Mouse (Mus musculus) ovary, postnatal 10 days (tissue): Measurements from ENCODE around the gene Trim15.

Experiments
- DNase-seq: peaks from one replicate; pipeline ENCODE4 v3.0.0; 2022; ENCODE audit warnings: low spot score

Gene Trim15

DNA sequence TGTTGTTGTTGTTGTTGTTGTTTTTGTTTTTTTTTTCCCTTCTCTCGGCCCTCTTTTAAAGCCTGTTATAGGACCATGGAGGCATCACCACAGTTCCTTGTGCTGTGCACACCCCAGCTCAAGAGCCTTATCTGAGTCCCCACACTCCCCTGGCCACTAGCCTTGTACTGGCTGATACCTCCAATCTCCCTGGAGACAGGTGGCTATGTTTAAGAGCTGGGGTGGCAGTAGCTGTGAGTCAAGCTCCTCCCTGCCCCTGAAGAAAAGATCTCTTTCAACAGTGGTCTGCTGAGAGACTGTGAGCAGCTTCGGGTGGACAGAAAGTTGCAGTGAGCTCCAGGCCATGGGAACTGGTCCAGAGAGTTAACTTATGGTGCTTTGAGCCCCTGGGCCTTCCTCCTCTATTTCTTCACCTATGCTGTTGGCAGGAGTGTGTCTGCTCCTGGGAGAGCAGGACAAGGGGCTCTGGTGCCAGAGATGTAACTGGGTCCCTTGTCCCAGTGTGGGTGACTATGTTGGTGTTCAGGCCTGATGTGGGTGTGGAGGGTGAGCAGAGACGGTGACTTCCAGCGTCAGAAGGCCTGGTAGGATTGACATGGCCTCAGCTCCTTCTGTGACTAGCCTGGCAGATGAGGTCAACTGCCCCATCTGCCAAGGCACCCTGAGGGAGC lies 2.4 kb upstream of the Trim15 start, which contains the start of gene Trim10:
Gene Trim10 (plus strand): TSS at position 291 of the 671 bp plus-strand sequence.
- DNase-seq = no peak

DNA sequence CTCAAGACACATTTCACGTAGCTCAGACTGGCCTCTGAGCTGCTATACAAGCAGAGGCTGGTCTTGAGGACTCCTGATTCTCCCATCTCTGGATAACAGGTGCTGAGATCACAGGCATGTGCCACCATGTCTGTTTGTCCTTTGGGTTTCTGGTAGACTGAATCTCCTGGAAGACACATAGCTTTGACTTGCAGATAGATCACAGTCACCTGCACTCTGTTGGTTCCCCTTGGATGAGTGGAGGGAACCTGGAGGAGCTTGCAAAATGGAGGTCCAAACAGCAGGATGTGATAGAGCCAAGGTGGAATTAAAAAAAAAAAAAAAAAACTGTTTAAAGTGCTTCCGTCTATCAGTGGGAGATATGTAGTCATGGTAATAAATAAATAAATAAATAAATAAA lies 1.8 kb upstream of the Trim15 start:
- DNase-seq = no peak

DNA sequence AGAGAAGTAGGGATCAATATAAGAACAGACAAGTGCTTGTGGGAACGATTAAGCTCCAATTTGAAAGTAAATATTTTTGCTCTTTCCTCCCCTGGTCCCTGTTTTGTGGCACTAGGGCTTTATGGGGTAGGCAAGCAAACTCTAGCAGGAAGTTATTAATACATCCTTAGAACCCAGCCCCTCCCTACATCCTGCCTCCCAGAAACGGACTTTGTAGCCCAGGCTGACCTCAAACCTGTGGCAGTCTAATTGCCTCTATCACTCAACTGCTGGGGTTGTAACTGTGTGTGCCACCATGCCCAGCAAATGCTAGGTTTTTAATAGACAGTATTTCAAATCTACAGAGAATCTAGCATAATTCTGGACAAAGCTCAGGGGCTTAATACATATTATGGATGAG lies 5.3 kb downstream of the Trim15 start:
- DNase-seq = no peak

DNA sequence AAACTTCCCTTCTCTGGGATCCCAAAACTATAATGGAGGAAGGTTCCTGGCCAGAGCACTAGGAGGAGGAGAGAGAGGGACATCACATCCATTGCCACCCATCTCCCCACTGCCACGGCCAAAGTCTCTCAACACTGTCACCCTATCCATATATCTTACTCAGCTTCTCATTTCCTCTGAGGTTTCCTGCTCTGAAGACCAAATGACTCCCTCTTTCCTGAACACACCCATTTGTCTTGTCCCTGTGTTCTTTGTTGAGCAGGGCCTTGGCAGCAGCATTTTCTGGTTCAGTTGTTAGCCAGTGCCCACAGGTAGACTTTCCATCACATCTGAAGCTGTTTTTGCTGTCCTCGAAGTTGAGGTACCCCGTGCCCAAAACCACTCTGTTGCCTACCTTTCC lies 8.8 kb downstream of the Trim15 start:
- DNase-seq = no peak

GRCm38 (mm10) chr17:36856236-36856635 lies 10.8 kb downstream of the Trim15 start:
- no peak for DNase-seq

DNA sequence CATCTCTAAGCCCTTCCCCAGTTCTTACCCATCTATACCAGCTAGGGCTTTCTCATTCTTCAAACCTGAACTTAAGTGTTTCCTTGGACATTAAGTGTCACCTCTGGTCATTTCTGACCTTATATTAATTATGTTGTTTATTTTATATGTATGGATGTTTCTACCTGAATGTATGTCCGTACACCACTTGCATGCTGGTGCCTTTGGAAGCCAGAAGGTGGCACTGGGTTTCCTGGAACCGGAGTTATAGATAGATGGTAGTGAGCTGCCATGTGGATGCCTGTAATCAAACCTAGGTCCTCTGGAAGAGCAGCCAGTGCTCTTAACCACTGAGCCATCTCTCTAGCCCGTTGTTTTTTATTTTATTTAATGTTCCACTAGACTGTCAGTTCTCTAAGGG lies 11.5 kb downstream of the Trim15 start:
- DNase-seq = no peak

GRCm38 (mm10) chr17:36851627-36852026 lies 15.4 kb downstream of the Trim15 start:
- no peak for DNase-seq

- DNase-seq = no peak
These were observed 15.8 kb downstream of the Trim15 start for GRCm38 (mm10) chr17:36851200-36851599.

DNA sequence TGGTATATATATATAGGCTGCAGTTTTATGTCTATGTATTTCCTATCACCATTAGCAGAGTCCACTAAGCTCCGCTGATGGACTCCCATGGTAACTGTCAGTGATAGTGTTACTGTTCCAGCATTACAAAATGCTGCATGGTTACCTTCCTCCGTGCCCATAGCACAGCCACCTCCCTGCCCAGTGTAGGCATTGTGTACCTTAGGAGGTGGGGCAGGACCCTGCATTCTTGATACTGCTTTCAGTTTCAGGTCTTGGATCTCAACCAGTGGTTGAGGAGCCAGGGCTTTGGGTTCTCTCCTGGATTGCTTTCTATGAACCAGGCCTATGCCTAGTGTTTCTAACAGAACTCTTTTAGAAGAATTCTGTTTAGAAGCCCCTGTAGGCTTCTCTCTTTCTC lies 17.0 kb downstream of the Trim15 start:
- no peak for DNase-seq

DNA sequence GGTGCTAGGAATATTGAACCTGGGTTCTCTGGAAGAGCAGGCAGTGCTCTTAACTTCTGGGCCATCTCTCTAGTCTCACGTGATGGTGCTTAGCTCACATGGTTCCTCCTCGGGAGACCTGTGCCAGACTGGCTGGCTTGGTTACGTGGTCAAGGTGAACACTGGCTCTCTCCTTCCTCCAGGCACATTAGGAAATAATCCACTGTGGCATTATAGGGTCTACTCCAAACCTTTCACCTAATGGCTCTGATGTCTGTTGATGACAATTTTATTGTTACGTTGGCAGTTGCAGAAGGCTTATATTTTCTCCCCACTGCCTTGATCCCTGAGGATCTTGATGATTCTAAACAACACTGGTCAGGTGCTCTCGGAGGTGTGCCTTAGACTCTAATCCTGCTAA lies 18.1 kb downstream of the Trim15 start:
- no peak for DNase-seq

GRCm38 (mm10) chr17:36844725-36845124 lies 22.3 kb downstream of the Trim15 start:
- no peak for DNase-seq

DNA sequence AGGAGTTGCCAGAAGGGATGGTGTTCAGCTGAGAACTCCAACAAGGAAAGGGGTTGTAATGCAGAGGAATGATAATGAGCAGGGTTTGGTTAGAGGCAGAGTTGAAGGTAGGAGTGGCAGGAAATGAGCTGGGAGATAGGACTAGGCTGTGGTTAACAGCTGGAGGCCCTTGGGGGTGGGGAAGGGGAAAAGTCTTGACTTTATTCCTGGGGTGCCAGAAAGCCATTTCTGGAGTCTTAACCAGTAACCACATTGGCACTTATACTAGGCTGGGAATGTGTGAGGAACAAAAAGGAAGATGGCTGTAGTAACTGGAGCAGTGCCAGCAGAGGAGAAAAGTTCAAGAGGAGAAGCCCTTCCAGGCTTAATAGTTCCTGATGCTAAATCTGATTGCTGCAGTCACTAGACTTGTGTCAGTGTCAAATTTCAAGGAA lies 22.7 kb downstream of the Trim15 start:
- no peak for DNase-seq

DNA sequence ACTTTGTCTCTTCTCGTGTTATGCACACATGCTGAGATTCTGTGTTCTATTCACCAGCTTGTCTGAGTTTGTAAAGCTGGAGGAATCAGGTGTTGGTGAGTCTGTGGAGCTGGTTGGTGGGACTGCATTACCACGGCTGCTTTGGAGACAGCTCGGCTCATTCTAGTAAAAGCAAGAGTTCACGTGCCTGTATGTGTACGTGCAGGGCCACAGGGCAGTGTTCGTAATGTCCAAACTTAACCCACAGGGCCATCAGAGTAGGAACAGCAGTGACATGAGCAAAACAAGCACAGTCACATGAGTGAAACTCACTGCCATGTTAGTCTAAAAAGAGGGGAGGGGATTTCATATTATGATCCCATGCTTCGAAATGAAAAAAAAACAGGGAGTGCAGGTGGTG lies 23.3 kb downstream of the Trim15 start:
- no peak for DNase-seq

DNA sequence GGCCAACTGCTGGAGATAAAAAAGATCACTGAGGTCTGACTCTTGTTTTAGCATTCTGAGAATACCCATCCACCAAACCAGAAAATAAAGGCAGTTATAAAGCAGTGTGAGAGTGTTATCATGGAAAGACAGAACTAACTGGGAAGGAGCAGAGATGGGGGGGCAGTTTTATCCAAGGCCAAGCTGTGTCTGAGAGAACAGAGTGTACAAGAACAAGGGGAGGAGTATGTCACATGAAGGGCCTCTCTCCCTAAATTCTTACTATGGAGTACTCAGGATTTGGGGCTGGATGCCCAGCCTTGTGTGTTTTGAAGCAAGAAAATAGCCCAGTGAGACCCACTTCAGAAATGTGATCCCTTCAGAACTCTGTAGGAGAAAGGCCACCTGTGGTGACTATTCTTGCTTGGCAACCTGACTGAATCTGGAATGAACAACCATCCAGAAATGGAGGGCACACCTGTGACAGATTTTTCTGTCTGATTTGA lies 26.0 kb downstream of the Trim15 start:
- DNase-seq = no peak

DNA sequence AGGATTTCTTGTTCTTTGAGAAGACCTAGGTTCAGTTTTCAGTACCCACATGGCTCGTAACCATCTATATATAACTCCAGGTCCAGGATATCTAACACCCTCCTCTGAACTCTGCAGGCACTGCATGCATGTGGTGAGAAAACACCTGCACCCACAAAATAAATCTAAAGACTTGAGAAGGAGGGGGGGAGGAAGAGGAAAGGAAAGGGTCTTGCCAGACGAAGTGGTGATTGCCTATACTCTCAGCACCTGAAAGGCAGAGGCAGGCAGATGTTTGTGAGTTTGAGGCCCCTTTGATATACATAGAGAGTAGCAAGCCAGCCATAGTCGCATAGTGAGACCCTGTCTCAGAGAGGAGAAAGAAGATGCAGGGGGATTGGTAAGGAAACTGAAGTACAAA lies 27.1 kb downstream of the Trim15 start:
- DNase-seq = no peak

- no peak for DNase-seq
These were observed 28.0 kb downstream of the Trim15 start for GRCm38 (mm10) chr17:36839001-36839400.

- peak; percentile 98 for DNase-seq
These were observed 29.9 kb downstream of the Trim15 start, which contains the start of gene Trim26 for GRCm38 (mm10) chr17:36836874-36837647. TSS of gene Trim26 (plus strand) at chr17:36837134.

DNA sequence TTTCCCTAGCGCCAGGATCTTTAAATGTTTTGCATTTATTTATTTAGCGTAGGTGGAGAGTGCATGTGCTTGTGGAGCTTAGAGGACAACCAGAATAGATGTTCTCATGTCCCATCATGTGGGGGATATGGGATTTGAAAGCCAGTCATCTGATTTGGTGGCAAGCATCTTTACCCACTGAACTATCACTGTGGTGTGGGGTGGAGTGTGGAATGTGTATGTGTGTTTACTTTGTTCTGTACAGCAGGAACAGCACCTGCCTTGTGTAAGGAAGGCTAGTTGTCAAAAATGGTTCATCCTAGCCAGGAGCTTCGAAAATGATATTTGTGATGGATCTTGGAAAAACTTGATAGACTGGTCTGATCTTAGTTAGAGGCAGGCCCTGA lies 30.6 kb downstream of the Trim15 start:
- no peak for DNase-seq

DNA sequence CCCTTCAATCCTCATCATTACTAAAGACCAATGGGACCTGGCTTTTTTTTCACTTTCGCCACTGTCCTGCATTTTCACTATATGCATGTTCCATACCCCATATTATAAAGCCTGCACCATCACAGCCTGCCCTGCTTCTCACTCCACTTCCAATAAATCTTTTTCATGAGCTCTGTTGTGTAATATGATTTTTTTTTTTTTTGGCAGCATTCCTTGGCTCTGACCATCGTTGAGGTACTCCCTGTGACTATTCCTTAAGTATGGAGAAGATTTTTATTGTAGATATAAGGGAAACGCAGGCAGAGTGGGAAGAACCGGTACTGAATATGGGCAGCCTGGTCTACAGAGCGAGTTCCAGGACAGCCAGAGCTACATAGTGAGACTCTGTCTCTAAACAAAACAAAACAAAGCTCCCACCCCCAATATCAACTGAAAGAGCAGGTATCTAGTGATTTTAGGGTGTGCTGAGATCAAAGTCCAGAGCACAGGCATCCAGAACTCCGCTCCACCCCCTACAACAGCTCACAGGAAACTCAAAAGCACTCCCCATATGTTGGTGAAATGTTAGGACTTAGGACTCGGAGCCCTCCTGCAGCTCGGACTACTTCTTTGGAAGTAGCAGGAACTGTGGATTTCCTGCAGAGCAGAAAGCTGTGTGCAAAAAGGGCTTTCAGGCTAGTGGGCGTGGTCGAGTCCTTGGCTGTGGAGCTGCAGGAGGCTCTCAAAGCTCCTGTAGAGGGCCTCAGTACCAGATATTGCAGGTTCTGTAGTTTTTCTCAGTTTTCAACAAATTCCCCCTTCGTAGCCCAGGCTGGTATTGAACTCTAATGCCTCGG lies 31.2 kb downstream of the Trim15 start:
- DNase-seq = no peak

- DNase-seq = no peak
These were observed 34.3 kb downstream of the Trim15 start for GRCm38 (mm10) chr17:36832694-36833093.

GRCm38 (mm10) chr17:36830470-36830869 lies 36.5 kb downstream of the Trim15 start:
- no peak for DNase-seq

GRCm38 (mm10) chr17:36828488-36828887 lies 38.5 kb downstream of the Trim15 start:
- DNase-seq = no peak
